Mouse (Mus musculus): ENCODE data around the gene Acvr2a. TPM values are rescaled to one million over a fixed set of nuclear protein-coding genes. Genes with fewer than 3 reads are reported as not detected.

Gene Acvr2a
- polyA plus RNA-seq (2021) = 8.6 TPM

GRCm38 (mm10) chr2:48813371-48814222 is at the start of gene Acvr2a:
Acvr2a (plus strand) TSS chr2:48814109.
- ChIA-PET POLR2A (interaction anchor here (0.6 to 1.2 kb wide), 3 partner anchors 15 to 823 kb away, joined by 3 to 4 read pairs (median 3); no protein-coding TSS in a partner anchor), CTCF (no interaction called here)
- ATAC-seq (peak; percentile 88), DNase-seq (ENCODE audit: low read depth, low spot score) (peak; percentile 47)
- TF ChIP-seq CTCF (IDR thresholded peaks at IDR 0.05) = peak; percentile 64
- H3K27me3 ChIP-seq = no peaks in the 10 kb centered on the region
- in situ Hi-C loops (cut with MboI; ENCODE audit: low pct_unique_long_range_greater_than_20kb) = no loop called here

GRCm38 (mm10) chr2:48766513-48766912 is 47.4 kb upstream of the Acvr2a start:
- CTCF ChIA-PET = interaction anchor here (1.1 kb wide), 1 partner anchor 23 kb away, joined by 3 read pairs; no protein-coding TSS in a partner anchor

GRCm38 (mm10) chr2:48767778-48768177 is 46.1 kb upstream of the Acvr2a start:
- DNase-seq (ENCODE audit: low read depth, low spot score) (no peak), ATAC-seq (no peak)
- ChIA-PET CTCF (no interaction called here), POLR2A (no interaction called here)
- in situ Hi-C loops (cut with MboI; ENCODE audit: low pct_unique_long_range_greater_than_20kb) = no loop called here
- peaks cover 23% of the 10 kb centered on the region for H3K27me3 ChIP-seq
- TF ChIP-seq CTCF (IDR thresholded peaks at IDR 0.05) = no peak

More at GRCm38 (mm10) chr2:48766513-48766912, 47.4 kb upstream of the Acvr2a start:
- H3K27me3 ChIP-seq = peaks cover 20% of the 10 kb centered on the region
- DNase-seq (ENCODE audit: low read depth, low spot score) (no peak), ATAC-seq (no peak)
- TF ChIP-seq CTCF (IDR thresholded peaks at IDR 0.05) = no peak
- POLR2A ChIA-PET = no interaction called here
- in situ Hi-C loops (cut with MboI; ENCODE audit: low pct_unique_long_range_greater_than_20kb) = no loop called here

GRCm38 (mm10) chr2:48768219-48768618 is 45.7 kb upstream of the Acvr2a start:
- ChIA-PET CTCF (no interaction called here), POLR2A (no interaction called here)
- peaks cover 23% of the 10 kb centered on the region for H3K27me3 ChIP-seq
- no peak for TF ChIP-seq CTCF (IDR thresholded peaks at IDR 0.05)
- in situ Hi-C loops (cut with MboI; ENCODE audit: low pct_unique_long_range_greater_than_20kb) = no loop called here
- DNase-seq (ENCODE audit: low read depth, low spot score) = no peak
- ATAC-seq = no peak

GRCm38 (mm10) chr2:48770100-48770499 is 43.8 kb upstream of the Acvr2a start:
- ChIA-PET POLR2A (no interaction called here), CTCF (no interaction called here)
- DNase-seq (ENCODE audit: low read depth, low spot score) (no peak), ATAC-seq (no peak)
- in situ Hi-C loops (cut with MboI; ENCODE audit: low pct_unique_long_range_greater_than_20kb) = no loop called here
- no peak for TF ChIP-seq CTCF (IDR thresholded peaks at IDR 0.05)
- peaks cover 26% of the 10 kb centered on the region for H3K27me3 ChIP-seq

GRCm38 (mm10) chr2:48770634-48771033 is 43.3 kb upstream of the Acvr2a start:
- no peak for TF ChIP-seq CTCF (IDR thresholded peaks at IDR 0.05)
- CTCF ChIA-PET = no interaction called here
- in situ Hi-C loops (cut with MboI; ENCODE audit: low pct_unique_long_range_greater_than_20kb) = no loop called here
- no peak for DNase-seq (ENCODE audit: low read depth, low spot score)
- peaks cover 28% of the 10 kb centered on the region for H3K27me3 ChIP-seq
- POLR2A ChIA-PET = no interaction called here
- ATAC-seq = no peak

- ChIA-PET CTCF (interaction anchor here (1.2 kb wide), 1 partner anchor 14 kb away, joined by 3 read pairs; no protein-coding TSS in a partner anchor), POLR2A (no interaction called here)
- in situ Hi-C loops (cut with MboI; ENCODE audit: low pct_unique_long_range_greater_than_20kb) = no loop called here
- H3K27me3 ChIP-seq = peaks cover 27% of the 10 kb centered on the region
- ATAC-seq (no peak), DNase-seq (ENCODE audit: low read depth, low spot score) (no peak)
- TF ChIP-seq CTCF (IDR thresholded peaks at IDR 0.05) = no peak
These were observed 38.6 kb upstream of the Acvr2a start for GRCm38 (mm10) chr2:48775281-48775680.

GRCm38 (mm10) chr2:48788901-48789300 is 25.0 kb upstream of the Acvr2a start:
- ATAC-seq (no peak), DNase-seq (ENCODE audit: low read depth, low spot score) (no peak)
- CTCF ChIA-PET = interaction anchor here (0.7 kb wide), 1 partner anchor 23 kb away, joined by 3 read pairs; no protein-coding TSS in a partner anchor
- TF ChIP-seq CTCF (IDR thresholded peaks at IDR 0.05) = no peak
- POLR2A ChIA-PET = interaction anchor here (0.6 kb wide), 1 partner anchor 602 kb away, joined by 3 read pairs; no protein-coding TSS in a partner anchor
- peaks cover 12% of the 10 kb centered on the region for H3K27me3 ChIP-seq
- in situ Hi-C loops (cut with MboI; ENCODE audit: low pct_unique_long_range_greater_than_20kb) = no loop called here

GRCm38 (mm10) chr2:48814223-48815038 is 522 bp downstream of the Acvr2a start:
- POLR2A ChIA-PET = interaction anchor here (0.6 to 1.2 kb wide), 3 partner anchors 15 to 822 kb away, joined by 3 to 4 read pairs (median 3); no protein-coding TSS in a partner anchor
- peak; percentile 61 for ATAC-seq

GRCm38 (mm10) chr2:48815039-48815590 is 1.2 kb downstream of the Acvr2a start:
- H3K27me3 ChIP-seq = no peaks in the 10 kb centered on the region
- CTCF ChIA-PET = interaction anchor here (1.6 kb wide), 1 partner anchor 53 kb away, joined by 4 read pairs; no protein-coding TSS in a partner anchor
- in situ Hi-C loops (cut with MboI; ENCODE audit: low pct_unique_long_range_greater_than_20kb) = no loop called here
- POLR2A ChIA-PET = no interaction called here
- ATAC-seq (no peak), DNase-seq (ENCODE audit: low read depth, low spot score) (no peak)
- no peak for TF ChIP-seq CTCF (IDR thresholded peaks at IDR 0.05)

More at GRCm38 (mm10) chr2:48814223-48815038, 522 bp downstream of the Acvr2a start:
- DNase-seq (ENCODE audit: low read depth, low spot score) = no peak
- H3K27me3 ChIP-seq = no peaks in the 10 kb centered on the region
- TF ChIP-seq CTCF (IDR thresholded peaks at IDR 0.05) = no peak
- CTCF ChIA-PET = no interaction called here
- in situ Hi-C loops (cut with MboI; ENCODE audit: low pct_unique_long_range_greater_than_20kb) = no loop called here

Data from Patski (cell line).